Mouse (Mus musculus): ENCODE measurements around the gene Fam161a. TPM values are rescaled to one million over a fixed set of nuclear protein-coding genes. Genes with fewer than 3 reads are reported as not detected.

Gene Fam161a
- total RNA-seq (2014; rRNA removed): 4.6 and 5.4 TPM in 2 replicates
- polyA plus RNA-seq (2015; fragmentation: Nextera tagmentation; extraction: Ambion mirVana): 4.2 and 6.1 TPM in 2 replicates

DNA sequence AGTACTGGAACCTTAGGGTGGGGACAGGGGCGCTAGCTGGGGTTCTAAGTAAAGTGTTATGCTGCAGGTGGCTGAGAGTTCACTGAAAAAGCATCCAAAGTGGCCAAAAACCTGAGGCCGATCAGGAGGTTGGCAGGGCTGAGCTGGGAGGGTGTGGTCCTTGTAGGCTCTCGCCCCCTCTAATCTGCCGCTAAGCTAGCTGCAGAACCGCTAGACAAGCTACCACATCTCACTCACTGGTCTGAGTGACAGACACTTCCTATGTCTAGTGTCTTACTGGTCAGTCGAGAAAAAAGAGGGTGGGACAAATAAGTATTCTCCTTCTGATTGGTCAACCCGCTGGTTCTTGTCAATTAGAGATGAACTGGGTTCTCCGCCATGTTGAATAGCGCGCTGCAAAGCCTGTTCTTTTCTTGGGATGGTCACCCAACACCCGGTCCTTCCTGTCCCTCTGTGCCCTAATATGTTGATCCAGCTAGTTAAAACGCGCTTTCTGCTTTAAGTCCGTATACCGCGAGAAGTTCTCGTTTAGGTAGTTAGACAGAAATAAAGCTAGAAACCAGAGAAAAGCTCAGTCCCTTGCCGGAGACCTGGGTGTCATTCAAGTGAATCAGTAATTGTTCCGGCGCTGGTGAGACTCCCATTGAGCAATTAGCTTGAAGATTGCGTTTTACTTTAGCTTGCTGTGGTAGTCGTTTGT lies at the start of gene Fam161a:
Gene Fam161a, plus strand, starts transcription at position 51 of the 700 bp plus-strand sequence.
- Histone ChIP-seq H3K9me3 (ENCODE audit: low read length) (no peaks in the 10 kb centered on the region), H3K36me3 (ENCODE audit: insufficient read depth, low read length) (peaks cover 16% of the 10 kb centered on the region), H3K27ac (ENCODE audit: low read depth, low read length) (peak within 1 kb of the TSS; percentile 94), H3K4me1 (ENCODE audit: insufficient read depth, low read length) (no peaks in the 10 kb centered on the region), H3K4me2 (ENCODE audit: low read depth, low read length, poor library complexity, severe bottlenecking) (peak within 1 kb of the TSS; percentile 68), H3K27me3 (ENCODE audit: insufficient read depth, low read length) (no peaks in the 10 kb centered on the region), H3K9ac (replicated peaks; ENCODE audit: low read length, poor library complexity, severe bottlenecking) (peak within 1 kb of the TSS; percentile 65), H3K4me3 (ENCODE audit: low read depth, low read length) (peak within 1 kb of the TSS; percentile 65)
- no peak for TF ChIP-seq CTCF (IDR thresholded peaks at IDR 0.05)
- ATAC-seq (ENCODE audit: low FRiP score) (peak; percentile 95), DNase-seq (ENCODE audit: low spot score) (peak; percentile 98)
- under 1% methylated on average over 22 of the region's 22 CpGs for WGBS

DNA sequence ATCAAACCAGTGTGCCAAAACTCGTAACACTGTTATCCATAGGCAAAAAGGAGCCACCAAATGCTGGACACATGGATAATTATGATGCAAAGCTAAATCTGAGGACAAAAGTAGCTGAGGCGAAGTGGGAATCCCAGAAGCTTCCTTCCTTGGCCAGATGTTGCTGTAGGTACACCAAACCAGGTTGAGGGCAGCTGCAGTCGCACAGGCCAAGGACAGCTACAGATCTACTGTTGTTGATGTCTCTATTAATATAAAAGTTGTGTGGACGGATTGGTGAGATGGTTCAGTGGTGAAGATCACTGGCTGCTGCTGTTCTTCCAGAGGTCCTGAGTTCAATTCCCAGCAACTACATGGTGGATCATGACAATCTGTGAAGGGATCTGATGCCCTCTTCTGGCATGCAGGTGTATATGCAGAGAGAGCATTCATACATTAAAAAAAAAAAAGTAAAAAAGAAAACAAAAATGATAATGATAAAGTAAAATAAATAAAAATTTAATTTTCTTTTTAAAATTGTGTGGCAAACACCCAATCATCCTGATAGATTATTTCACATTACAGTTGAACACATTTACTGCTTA lies 49.4 kb upstream of the Fam161a start:
- no peak overlapping the region for H3K4me3 ChIP-seq (ENCODE audit: low read depth, low read length)
- WGBS: 92% methylated on average over 4 of the region's 4 CpGs

DNA sequence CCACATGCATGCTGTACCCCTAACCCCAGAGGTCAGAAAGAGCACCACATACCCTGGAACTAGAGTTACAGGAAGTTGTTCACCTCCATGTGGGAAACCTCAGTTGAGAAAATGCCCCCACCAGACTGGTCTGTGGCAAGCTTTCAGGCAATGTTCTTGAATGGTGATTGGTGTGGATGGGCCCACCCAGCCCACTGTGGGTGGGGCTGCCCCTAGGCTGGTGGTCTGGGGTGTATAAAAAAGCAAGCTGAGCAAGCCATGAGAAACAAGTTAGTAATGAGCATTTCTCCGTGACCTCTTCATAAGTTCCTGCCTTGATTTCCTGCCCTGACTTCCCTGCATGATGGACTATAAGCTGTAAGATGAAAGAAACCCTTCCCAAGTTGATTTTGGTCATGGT lies 45.2 kb upstream of the Fam161a start:
- DNase-seq (ENCODE audit: low spot score) (no peak), ATAC-seq (ENCODE audit: low FRiP score) (no peak; the same call in 1 of the 2 replicates)
- Histone ChIP-seq H3K4me1 (ENCODE audit: insufficient read depth, low read length) (no peaks in the 10 kb centered on the region), H3K27ac (ENCODE audit: low read depth, low read length) (no peak overlapping the region), H3K9me3 (ENCODE audit: low read length) (no peaks in the 10 kb centered on the region), H3K4me2 (ENCODE audit: low read depth, low read length, poor library complexity, severe bottlenecking) (no peak overlapping the region), H3K36me3 (ENCODE audit: insufficient read depth, low read length) (no peaks in the 10 kb centered on the region), H3K9ac (replicated peaks; ENCODE audit: low read length, poor library complexity, severe bottlenecking) (no peak overlapping the region), H3K27me3 (ENCODE audit: insufficient read depth, low read length) (no peaks in the 10 kb centered on the region), H3K4me3 (ENCODE audit: low read depth, low read length) (no peak overlapping the region)
- WGBS: 93% methylated on average over 1 of the region's 1 CpGs
- no peak for TF ChIP-seq CTCF (IDR thresholded peaks at IDR 0.05)

More for the DNA sequence above, 49.4 kb upstream of the Fam161a start:
- Histone ChIP-seq H3K9ac (replicated peaks; ENCODE audit: low read length, poor library complexity, severe bottlenecking) (no peak overlapping the region), H3K4me1 (ENCODE audit: insufficient read depth, low read length) (no peaks in the 10 kb centered on the region), H3K36me3 (ENCODE audit: insufficient read depth, low read length) (no peaks in the 10 kb centered on the region), H3K27me3 (ENCODE audit: insufficient read depth, low read length) (no peaks in the 10 kb centered on the region), H3K27ac (ENCODE audit: low read depth, low read length) (no peak overlapping the region), H3K4me2 (ENCODE audit: low read depth, low read length, poor library complexity, severe bottlenecking) (no peak overlapping the region), H3K9me3 (ENCODE audit: low read length) (no peaks in the 10 kb centered on the region)
- DNase-seq (ENCODE audit: low spot score): no peak
- ATAC-seq (ENCODE audit: low FRiP score): no peak
- TF ChIP-seq CTCF (IDR thresholded peaks at IDR 0.05): peak; percentile 65

DNA sequence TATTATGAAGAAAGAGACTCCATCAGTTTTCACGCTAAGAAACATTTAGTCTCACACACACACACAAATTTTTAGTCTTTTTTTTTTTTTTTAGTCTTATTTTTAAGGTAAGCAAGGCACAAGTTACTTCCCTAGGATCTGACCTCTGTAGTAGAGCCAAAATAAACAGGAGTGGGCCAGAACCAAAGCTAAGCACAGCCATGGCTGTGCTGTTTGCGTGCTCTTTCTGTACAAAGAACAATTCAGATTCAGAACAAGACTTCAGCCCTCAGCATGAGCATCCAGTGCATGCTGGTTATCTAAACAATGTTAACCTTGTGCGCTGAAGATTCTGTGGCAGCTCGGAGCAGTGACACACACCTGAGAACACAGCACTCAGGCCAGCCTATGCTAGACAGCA lies 42.9 kb upstream of the Fam161a start:
- Histone ChIP-seq H3K9me3 (ENCODE audit: low read length) (0 out of 2 replicates have a peak, but pooled peaks cover 4% of the 10 kb centered on the region), H3K4me3 (ENCODE audit: low read depth, low read length) (no peak overlapping the region), H3K36me3 (ENCODE audit: insufficient read depth, low read length) (no peaks in the 10 kb centered on the region), H3K4me2 (ENCODE audit: low read depth, low read length, poor library complexity, severe bottlenecking) (no peak overlapping the region), H3K4me1 (ENCODE audit: insufficient read depth, low read length) (no peaks in the 10 kb centered on the region), H3K27ac (ENCODE audit: low read depth, low read length) (no peak overlapping the region), H3K27me3 (ENCODE audit: insufficient read depth, low read length) (no peaks in the 10 kb centered on the region), H3K9ac (replicated peaks; ENCODE audit: low read length, poor library complexity, severe bottlenecking) (no peak overlapping the region)
- no peak for DNase-seq (ENCODE audit: low spot score)
- ATAC-seq (ENCODE audit: low FRiP score): no peak
- 81% methylated on average over 4 of the region's 4 CpGs for WGBS
- TF ChIP-seq CTCF (IDR thresholded peaks at IDR 0.05): no peak

DNA sequence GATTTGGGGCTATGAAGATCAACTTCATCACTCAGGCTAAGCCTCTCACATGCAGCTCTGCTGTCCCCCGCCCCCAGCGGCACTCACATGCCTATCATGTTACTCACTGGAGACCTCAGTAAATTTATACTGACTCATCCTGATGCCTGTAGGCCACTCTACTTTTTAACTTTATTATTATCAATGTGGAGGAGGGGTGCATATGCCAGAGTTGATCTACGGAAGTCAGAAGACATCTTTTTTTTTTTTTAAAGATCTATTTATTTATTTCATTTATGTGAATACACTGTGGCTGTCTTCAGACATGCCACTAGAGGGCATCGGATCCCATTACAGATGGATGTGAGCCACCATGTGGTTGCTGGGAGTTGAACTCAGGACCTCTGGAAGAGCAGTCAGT lies 41.8 kb upstream of the Fam161a start:
- H3K4me2 ChIP-seq (ENCODE audit: low read depth, low read length, poor library complexity, severe bottlenecking): no peak overlapping the region
- H3K27ac ChIP-seq (ENCODE audit: low read depth, low read length): no peak overlapping the region
- DNase-seq (ENCODE audit: low spot score) (no peak), ATAC-seq (ENCODE audit: low FRiP score) (no peak)
- no peaks in the 10 kb centered on the region for H3K36me3 ChIP-seq (ENCODE audit: insufficient read depth, low read length)
- no peaks in the 10 kb centered on the region for H3K4me1 ChIP-seq (ENCODE audit: insufficient read depth, low read length)
- no peak overlapping the region for H3K9ac ChIP-seq (replicated peaks; ENCODE audit: low read length, poor library complexity, severe bottlenecking)
- no peak overlapping the region for H3K4me3 ChIP-seq (ENCODE audit: low read depth, low read length)
- H3K9me3 ChIP-seq (ENCODE audit: low read length): 0 out of 2 replicates have a peak, but pooled peaks cover 4% of the 10 kb centered on the region
- 79% methylated on average over 4 of the region's 4 CpGs for WGBS
- TF ChIP-seq CTCF (IDR thresholded peaks at IDR 0.05): peak; percentile 60
- H3K27me3 ChIP-seq (ENCODE audit: insufficient read depth, low read length): no peaks in the 10 kb centered on the region

DNA sequence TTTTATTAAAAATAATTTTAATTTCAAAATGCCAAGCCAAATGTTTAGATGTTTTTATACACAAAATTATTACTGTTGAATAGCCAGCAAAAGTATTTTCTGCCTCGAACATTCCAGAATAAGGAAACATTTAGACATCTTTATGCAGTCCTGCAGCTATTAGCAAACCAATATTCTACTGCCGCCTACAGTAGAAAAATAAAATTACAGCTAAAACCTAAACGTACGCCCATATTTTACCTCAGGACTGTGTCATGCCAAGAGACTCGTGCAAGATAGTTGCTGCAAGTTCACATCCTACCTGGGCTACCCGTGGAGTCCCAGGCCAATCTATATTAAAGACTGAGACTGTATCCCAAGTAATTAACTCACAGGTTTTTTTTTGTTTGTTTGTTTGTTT lies 37.8 kb upstream of the Fam161a start:
- peak; percentile 62 for DNase-seq (ENCODE audit: low spot score)
- Histone ChIP-seq H3K4me2 (ENCODE audit: low read depth, low read length, poor library complexity, severe bottlenecking) (no peak overlapping the region), H3K9ac (replicated peaks; ENCODE audit: low read length, poor library complexity, severe bottlenecking) (no peak overlapping the region), H3K36me3 (ENCODE audit: insufficient read depth, low read length) (no peaks in the 10 kb centered on the region), H3K9me3 (ENCODE audit: low read length) (0 out of 2 replicates have a peak, but pooled peaks cover 7% of the 10 kb centered on the region), H3K4me1 (ENCODE audit: insufficient read depth, low read length) (no peaks in the 10 kb centered on the region), H3K4me3 (ENCODE audit: low read depth, low read length) (no peak overlapping the region), H3K27ac (ENCODE audit: low read depth, low read length) (no peak overlapping the region), H3K27me3 (ENCODE audit: insufficient read depth, low read length) (no peaks in the 10 kb centered on the region)
- no peak for ATAC-seq (ENCODE audit: low FRiP score)
- 56% methylated on average over 6 of the region's 6 CpGs for WGBS
- TF ChIP-seq CTCF (IDR thresholded peaks at IDR 0.05): peak; percentile 74
